Mouse (Mus musculus) C2C12 (cell line): ENCODE data around the gene Uhrf2.

Experiments used
- CTCF ChIP-seq: IDR thresholded peaks from one replicate; pipeline ENCODE4 v1.5.1; 2011; ENCODE audit not compliant: control insufficient read depth, insufficient read depth, insufficient read length
- FOSL1 ChIP-seq: IDR thresholded peaks from one replicate; pipeline ENCODE4 v1.8.0; 2011; ENCODE audit warnings: mild to moderate bottlenecking, low read length; ENCODE audit not compliant: poor library complexity, insufficient read depth, severe bottlenecking
- MAX ChIP-seq: IDR thresholded peaks from one replicate; pipeline ENCODE4 v1.6.1; 2011; ENCODE audit warnings: mild to moderate bottlenecking, control low read depth
- MYOD1 ChIP-seq: IDR thresholded peaks from one replicate; pipeline ENCODE4 v1.6.1; 2011; ENCODE audit warnings: low read depth; ENCODE audit not compliant: control insufficient read depth, insufficient read length
- MYOG ChIP-seq: IDR thresholded peaks from one replicate; pipeline ENCODE4 v1.6.1; 2011; ENCODE audit not compliant: control insufficient read depth, insufficient read length; ENCODE audit errors: extremely low read depth
- USF1 ChIP-seq: IDR thresholded peaks from one replicate; pipeline ENCODE4 v1.6.1; 2011; ENCODE audit warnings: low read depth, mild to moderate bottlenecking, control low read depth, moderate library complexity

- TF ChIP-seq CTCF (no peak), MAX (no peak), USF1 (no peak), MYOG (no peak), FOSL1 (no peak), MYOD1 (no peak)
Observed at GRCm38 (mm10) chr19:30115606-30116005, 85.3 kb downstream of the Uhrf2 start.
